Mouse (Mus musculus) v-Abl transformed pro-B cells (cell line): Measurements from ENCODE around the gene Ankfn1.

Experiments
- in situ Hi-C, 2 experiments: fragments of 400-800 bp; cut with MboI; formaldehyde crosslinking; loops; one replicate each; pipeline ENCODE4 v1.15.1; 2025; ENCODE audit not compliant: unreplicated experiment in 2 of 2

Gene Ankfn1

DNA sequence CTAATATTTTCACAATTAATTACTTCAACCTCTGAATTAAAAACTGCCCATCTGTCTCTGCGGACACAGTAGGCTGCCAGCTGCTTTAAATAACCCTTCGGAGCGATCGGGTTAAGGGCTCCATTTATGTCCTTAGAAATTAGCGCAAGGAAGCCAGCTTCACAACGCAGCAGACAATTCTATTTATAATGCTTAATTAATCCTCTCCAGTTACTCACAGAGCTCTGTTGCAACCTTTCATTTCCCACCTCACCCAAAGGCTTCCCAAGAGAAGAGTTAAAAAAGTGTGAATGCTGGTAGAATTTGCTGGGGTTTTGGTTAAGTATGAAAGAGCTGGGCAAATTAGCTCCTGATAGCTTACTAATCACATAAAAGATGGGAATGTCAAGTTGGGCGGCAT lies 275.7 kb downstream of the Ankfn1 start:
- in situ Hi-C loops = no loop called here

DNA sequence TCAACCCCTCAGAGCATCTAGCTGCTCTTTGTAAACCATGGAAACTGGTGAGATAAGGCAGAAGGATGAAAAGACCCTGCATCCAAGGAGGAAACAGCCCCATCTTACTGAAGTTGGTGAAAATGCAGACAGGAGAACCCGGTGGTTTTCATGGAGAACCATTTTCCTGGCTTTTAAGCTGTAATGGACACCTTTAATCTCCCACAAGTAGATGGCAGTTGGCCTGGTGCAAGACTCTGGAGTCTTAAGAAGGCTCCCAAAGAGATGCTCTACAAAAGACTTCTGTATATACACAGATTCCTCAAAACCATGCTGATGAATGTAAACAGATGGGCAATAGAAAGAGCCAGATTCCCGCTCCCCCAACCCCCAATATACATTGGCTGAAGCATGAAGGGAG lies 276.5 kb downstream of the Ankfn1 start:
- in situ Hi-C loops = no loop called here

DNA sequence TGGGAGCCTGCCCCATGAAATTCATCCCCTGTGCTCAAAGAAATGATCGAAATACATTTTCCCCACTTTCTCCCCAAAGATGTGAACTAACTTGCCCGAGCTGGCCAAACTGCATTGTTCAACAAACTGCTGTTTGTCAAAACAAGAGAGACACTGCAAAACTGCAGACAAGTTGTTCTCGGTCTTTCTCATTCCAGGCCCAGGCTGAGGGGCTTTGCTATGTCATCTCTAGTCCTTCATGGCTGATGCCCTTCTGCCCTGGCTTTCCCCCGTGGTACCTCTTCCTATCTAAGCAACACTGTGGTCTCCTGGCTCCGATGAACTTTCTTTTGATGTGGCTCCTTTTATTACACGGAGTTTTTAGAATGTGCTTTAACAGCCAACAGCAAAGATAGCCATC lies 296.4 kb downstream of the Ankfn1 start:
- in situ Hi-C loops = no loop called here

DNA sequence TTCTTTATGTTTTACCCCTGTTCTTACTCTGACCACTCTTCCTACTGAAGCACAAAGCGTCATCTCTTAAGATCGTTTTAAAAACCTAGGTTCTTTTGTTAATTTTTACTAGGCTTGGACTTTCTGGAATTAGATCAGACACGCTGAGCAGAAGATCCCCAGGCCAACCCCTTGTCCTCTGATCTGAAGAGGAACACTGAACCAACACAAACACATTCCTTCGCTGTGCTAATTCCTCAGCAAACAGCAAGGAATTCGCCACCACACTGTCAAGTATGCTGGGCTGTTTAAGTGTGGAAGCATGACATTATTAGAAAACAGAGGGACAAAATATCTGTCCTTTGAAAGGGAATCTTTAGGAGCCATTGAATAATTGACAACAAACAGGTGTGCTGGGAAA lies 300.5 kb downstream of the Ankfn1 start:
- in situ Hi-C loops = no loop called here

GRCm38 (mm10) chr11:89476047-89476446 lies 301.4 kb downstream of the Ankfn1 start:
- in situ Hi-C loops = no loop called here

DNA sequence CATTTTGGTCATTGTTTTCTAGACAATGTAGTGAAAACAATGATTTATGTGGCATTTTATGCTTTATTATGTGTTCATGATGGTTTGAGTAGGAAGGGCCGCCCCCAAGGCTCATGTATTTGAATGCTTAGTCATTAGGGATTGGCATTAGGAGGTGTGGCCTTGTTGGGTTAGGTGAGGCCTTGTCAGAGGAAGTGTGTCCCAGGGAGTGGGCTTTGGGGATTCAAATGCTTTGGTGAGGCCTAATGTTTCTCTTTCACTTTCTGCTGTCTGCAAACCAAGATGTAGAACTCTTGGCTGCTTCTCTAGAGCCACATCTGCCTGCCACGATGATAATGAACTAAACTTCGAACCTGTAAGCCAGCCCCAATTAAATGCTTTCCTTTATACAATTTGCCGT lies 304.6 kb downstream of the Ankfn1 start:
- in situ Hi-C loops = no loop called here

DNA sequence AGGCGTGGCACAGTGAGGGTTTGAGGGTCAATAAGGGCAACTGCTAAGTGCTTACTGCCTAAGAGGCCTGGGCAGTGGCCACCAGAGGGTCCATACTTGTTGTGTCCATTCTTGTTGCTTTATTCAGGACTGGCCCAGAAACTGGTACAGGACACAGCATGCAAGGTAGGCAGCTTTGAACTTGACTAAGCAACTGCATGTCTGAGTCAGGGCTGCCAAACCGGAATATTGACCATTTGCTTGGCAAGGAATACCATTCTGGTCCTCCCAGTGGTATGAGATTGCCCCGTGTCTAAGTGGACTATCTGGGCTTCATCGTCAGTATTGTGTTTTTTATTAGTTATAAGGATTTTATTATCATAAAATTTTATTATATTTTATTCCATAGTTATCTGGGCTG lies 312.1 kb downstream of the Ankfn1 start:
- in situ Hi-C loops = no loop called here

GRCm38 (mm10) chr11:89462216-89462615 lies 315.2 kb downstream of the Ankfn1 start:
- in situ Hi-C loops = no loop called here

- in situ Hi-C loops = no loop called here
Observed at GRCm38 (mm10) chr11:89459437-89459836, 318.0 kb downstream of the Ankfn1 start.

GRCm38 (mm10) chr11:89455647-89456231 lies 321.7 kb downstream of the Ankfn1 start:
- in situ Hi-C loops = no loop called here

DNA sequence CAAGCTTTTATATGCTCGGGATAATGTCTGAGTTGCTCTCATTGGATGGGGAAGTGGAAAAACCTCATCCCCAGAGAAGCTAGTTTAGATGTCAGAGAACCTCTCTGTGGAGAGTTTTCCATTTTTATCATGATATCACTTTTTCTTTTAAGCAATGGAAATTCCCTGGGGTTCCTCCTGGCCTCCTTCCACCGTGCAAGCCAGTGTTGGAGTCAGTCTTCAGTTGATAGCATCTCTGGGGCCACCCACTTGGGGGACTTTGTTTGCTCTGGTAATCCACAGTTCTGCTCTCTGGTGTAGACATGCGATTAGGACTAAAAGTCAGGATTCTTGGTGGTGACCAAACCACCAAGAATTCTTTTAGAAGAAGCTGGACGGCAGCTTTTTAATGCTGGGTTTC lies 322.8 kb downstream of the Ankfn1 start:
- in situ Hi-C loops = no loop called here

DNA sequence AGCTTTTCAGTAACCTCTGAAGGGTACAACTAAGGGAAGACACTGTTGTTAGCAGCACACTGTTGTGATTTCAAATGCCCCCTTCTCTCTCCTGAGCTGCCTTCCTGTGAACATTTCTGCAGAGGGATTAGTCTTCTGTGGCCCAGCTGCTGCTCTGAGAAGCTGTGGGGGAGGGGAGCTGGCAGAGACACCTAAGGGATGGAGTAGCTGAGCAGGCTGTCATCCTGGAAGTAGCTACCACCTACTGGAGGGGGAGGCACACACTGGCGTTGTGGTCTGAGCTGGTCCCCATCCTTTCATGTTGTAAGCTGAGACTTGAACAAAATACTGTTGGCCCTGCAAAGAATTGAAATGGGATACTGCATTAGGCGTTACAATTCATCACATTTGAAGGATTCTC lies 324.6 kb downstream of the Ankfn1 start:
- in situ Hi-C loops = no loop called here

GRCm38 (mm10) chr11:89450406-89450805 lies 327.0 kb downstream of the Ankfn1 start:
- in situ Hi-C loops = no loop called here

DNA sequence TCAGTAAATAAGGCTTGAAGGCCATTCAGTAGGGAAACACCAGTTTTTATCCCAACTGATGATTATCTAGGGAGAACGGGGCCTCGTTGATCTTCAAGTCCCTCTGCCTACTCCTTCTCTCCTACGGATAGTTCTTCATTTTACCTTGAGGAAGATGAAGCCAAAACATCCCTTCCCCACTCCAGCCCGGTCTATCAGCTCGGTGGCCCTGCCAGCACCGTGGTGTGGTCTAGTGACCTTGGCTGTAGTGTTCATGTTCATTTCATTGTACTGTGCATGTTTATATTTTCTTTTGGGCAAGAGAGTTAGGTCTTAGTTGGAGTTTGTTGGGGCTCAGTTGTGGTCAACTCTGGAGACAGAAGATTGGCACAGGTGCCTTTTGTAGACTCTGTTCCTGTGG lies 328.5 kb downstream of the Ankfn1 start:
- in situ Hi-C loops = loop anchor here in 1 of 2 experiments (25.0 kb wide), 1 partner anchor 713 kb away; no protein-coding TSS in a partner anchor

DNA sequence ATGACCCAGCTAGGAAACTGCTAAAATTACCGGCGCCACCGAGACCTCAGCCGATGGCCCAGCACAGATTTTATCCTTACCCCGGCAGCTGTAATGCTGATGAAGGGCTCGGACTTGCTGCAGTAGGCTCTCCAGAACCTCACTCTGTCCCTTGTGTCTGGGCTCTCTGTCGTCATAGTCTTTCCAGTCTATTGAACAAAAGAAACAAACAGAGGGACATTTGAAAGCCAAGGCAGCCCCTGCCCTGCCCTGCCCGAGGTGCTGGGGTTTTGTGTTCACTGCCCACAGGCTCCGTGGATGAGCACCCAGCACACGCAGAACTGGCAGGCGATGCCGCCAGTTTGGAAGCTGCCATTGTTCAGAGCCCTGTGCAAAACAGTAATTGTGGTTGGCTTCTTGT lies 330.0 kb downstream of the Ankfn1 start:
- in situ Hi-C loops = loop anchor here in 1 of 2 experiments (25.0 kb wide), 1 partner anchor 715 kb away; no protein-coding TSS in a partner anchor

DNA sequence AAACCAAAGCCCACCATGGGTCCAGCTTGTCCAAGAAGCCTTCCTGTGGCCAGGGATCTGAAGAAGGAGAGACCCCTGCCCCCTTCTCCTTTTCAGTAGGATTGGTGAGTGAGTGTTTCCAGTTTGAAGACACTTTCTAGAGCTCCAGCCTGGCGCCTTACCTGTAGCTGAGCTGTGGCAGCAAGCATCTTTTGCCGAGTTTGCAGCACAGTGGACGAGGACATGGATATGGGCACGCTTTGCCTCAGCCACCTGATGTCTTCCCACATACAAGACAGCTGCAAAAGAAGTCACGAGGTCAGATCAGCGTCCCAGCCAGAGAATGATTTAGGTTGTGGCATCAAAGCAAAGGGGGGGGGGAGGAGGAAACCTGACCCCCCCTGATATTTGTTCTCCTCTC lies 336.9 kb downstream of the Ankfn1 start:
- in situ Hi-C loops = loop anchor here in 1 of 2 experiments (25.0 kb wide), 1 partner anchor 722 kb away; no protein-coding TSS in a partner anchor

GRCm38 (mm10) chr11:89424358-89424757 lies 353.1 kb downstream of the Ankfn1 start:
- in situ Hi-C loops = no loop called here

- in situ Hi-C loops = no loop called here
Observed at GRCm38 (mm10) chr11:89422637-89423036, 354.8 kb downstream of the Ankfn1 start.

GRCm38 (mm10) chr11:89420767-89421438 lies 356.6 kb downstream of the Ankfn1 start:
- in situ Hi-C loops = no loop called here

- in situ Hi-C loops = no loop called here
Observed at GRCm38 (mm10) chr11:89419863-89420262, 357.6 kb downstream of the Ankfn1 start.

DNA sequence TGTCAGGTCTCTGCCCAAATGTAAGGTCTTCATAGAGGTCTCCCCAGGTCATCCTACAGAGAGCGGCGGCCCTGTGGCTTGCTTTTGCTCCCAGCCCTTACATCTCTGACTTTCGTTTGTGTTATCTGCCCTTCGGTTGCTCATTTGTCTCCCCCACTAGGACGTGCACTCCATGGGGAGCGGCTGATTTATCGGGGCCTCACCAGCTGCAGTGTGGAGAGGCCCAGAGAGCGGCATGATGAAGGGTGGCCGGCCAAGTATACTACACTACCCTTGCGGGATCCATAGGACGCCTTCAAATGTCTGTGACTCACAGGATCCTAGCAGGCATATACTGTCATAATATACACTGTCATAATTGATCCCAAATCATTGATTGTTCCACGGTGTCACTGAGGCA lies 358.8 kb downstream of the Ankfn1 start:
- in situ Hi-C loops = no loop called here

GRCm38 (mm10) chr11:89416769-89417168 lies 360.7 kb downstream of the Ankfn1 start:
- in situ Hi-C loops = no loop called here
